Mouse (Mus musculus) urinary bladder, adult 18-20 months (tissue): Measurements from ENCODE around the gene Aig1.

ENCODE experiments used
- DNase-seq, 2 experiments: peaks; one replicate each; pipeline ENCODE4 v3.0.0; 2022; ENCODE audit warnings: low spot score in 2 of 2, mixed read lengths in 2 of 2

Gene Aig1

DNA sequence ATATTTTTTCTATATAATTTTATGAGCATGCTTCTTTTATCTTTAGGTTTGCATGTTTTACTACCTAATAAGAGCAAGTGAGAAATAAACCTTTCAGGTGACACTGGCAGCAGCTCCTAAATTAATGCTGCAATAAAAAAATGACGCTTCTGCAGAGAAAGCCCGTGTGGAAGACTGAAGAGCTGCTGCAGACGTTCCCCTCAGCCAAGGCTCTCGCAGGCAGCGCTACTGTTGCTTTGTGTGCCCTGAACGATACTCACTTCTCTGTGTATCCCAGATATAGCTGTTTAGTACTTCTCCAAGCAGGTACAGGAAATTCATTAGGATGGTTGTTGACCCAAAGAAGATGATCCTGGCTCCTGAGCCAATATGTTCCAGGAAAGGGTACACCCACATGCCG, 215.5 kb downstream of the Aig1 start:
- no peak for DNase-seq

GRCm38 (mm10) chr10:13652061-13652460, 216.7 kb downstream of the Aig1 start:
- no peak for DNase-seq

DNA sequence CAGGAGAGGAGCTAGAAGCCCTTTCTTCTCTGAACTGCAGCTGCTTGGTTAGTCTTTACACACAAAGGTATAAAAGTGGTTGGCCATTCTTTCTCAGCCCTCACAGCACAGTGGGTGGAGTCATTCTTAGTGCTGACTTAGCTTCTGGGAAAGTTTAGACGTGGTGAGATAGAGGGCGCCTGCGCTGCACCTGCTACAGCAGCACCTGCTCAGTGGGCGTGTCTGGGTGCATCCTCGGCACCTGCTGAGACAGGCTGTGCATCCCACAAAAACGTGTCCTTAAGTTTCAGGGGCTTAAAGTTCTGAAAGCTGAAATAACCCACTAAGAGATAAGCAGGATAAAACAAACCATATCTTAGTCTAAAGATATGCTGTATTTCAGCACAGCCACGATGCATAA, 227.0 kb downstream of the Aig1 start:
- DNase-seq: no peak

DNA sequence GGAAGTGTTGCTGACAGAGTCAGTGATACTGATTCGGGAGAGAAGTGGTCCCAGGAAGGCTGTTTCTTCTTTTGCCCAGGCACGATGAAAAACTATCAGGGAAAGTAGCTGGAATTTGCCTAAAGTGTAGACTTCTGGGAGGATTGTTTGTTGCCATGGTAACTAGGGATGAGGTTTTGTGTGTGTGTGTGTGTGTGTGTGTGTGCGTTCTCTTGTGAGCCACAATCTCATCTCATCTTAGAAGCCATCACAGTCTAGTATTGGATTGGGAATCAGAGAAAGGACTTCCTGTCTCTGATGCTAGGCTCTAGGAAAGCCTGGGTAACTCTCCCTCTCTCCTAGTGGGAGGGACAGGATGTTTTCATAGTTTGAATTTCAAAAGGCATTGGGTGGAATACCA, 237.0 kb downstream of the Aig1 start:
- no peak for DNase-seq

GRCm38 (mm10) chr10:13623735-13624134, 245.0 kb downstream of the Aig1 start:
- DNase-seq: no peak

DNA sequence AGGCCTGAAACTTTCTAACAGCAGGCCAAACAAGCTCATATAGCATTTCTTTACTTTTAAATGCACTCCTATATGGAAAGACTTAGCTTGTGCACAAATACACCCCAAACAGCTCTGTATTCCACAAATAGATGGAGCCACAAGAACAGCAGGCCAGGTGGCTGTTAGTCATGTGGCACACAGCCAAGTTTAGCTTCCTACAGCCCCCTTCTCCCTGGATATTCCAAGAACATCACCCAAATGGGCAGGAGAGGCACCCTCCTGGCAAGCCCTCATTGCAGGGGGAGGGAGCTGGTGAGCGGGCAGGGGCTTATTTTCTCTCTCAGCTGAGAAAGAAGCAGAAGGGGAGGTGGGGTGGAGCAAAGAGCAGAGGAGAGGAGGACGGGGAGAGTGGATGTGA, 267.9 kb downstream of the Aig1 start:
- DNase-seq: no peak

DNA sequence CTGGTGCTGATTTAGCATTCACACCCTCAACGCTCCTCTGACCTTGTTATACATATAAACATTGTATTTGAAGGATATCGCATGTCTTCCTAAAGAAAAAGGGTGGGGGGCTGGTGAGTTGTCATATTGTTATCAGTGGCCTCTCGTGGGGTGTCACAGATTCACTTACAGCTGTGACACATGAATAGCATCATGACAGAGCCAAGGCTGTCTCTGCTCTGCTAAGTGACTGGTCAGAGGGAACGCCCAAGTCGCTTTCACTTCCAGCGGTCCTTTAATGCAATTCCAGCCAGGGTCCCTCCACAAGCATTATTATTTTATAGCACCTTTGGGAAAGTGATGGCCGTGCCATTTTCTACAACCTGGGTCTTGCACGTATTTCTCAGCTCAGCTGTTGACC, 271.3 kb downstream of the Aig1 start:
- no peak for DNase-seq
